Mouse (Mus musculus) erythroid progenitor cell, adult 5-6 weeks (primary cell): Measurements from ENCODE around the gene Cemip. TPM values are rescaled to one million over a fixed set of nuclear protein-coding genes. Genes with fewer than 3 reads are reported as not detected.
A peak's percentile ranks its signal among the peaks of the same experiment; 100 is the strongest.

ENCODE experiments used
- ATAC-seq: replicated peaks from 2 replicates; pipeline ENCODE4 v1.8.0; 2016; ENCODE audit warnings: moderate number of reproducible peaks, mild to moderate bottlenecking, moderate TSS enrichment, inconsistent platforms; ENCODE audit not compliant: poor library complexity, low FRiP score, severe bottlenecking
- total RNA-seq, 2 experiments: library from RNA; stranded (forward) in 1 of 2; stranded (reverse) in 1 of 2; fragments of 150-400 nt in 1 of 2; fragments of 186-747, 209-891 nt in 1 of 2; gene quantifications; 2 replicates each; pipeline versions ENCODE4 v1.2.3 to v1.2.4; 2015 to 2017; ENCODE audit warnings: low replicate concordance in 2 of 2

Gene Cemip
- total RNA-seq, 2 experiments from 2014 or later = not detected

DNA sequence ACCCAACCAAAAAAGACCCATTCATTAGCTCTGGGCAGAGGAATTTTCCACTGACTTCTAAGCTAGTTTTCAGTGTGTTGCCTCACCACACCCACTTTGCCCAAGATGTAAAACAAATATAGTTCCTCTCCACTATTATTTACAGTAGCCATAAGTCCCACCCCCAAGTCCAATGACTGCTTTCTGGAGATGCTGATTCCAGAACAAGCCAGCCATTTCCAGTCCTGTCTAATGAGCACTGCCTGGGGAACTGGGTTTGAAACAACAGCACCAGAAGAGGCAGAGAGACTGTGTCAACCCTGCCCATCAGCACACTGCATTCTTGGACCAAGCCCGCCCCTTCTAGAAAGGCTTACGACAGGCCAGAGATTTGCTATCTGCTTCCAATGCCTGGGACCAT lies 103.7 kb downstream of the Cemip start:
- ATAC-seq = no peak

GRCm38 (mm10) chr7:83978945-83979536 lies 107.3 kb downstream of the Cemip start:
- no peak for ATAC-seq

- ATAC-seq = no peak
These were observed 107.9 kb downstream of the Cemip start for GRCm38 (mm10) chr7:83978410-83978809.

- no peak for ATAC-seq
These were observed 109.8 kb downstream of the Cemip start for GRCm38 (mm10) chr7:83976413-83976958.

DNA sequence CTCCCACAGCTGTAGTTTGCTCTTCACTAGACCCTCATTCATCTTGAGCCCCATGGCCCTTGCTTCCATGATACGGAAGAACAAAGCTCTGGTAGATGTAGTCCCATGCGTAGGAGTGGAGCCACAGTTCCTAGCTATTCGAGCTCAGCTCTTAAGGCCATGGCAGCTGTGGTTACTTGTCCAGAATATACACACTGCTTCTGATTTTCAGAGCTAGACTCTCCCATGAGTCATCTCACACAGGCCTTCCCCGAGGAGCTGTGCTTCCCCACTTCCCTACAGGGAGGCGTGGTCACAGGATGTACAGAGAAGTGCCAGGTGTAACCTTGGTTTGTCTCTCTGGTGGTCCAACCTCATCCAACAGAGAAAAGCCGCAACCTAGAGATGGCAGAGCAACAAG lies 111.0 kb downstream of the Cemip start:
- no peak for ATAC-seq

GRCm38 (mm10) chr7:83972485-83972884 lies 113.8 kb downstream of the Cemip start:
- no peak for ATAC-seq

GRCm38 (mm10) chr7:83966047-83966818 lies 120.1 kb downstream of the Cemip start:
- no peak for ATAC-seq

DNA sequence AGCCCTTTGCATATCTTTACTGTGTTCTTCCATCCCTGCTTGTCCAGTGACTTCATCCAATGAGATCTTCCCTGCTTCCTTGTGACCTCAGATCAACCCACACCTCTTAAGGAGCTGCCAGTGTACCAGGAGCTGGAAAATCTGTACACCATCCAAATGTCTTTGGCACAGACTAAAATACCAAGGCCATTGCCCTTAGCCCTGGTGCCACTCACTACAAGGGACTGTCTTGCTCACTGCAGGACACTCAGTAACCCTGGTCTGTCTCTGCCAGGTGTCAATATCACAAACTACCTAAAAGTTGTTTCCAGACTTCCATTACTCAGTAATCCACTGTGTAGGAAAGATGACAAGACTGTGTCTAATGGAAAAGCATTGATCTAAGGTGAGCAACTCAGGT lies 121.1 kb downstream of the Cemip start:
- ATAC-seq = no peak

DNA sequence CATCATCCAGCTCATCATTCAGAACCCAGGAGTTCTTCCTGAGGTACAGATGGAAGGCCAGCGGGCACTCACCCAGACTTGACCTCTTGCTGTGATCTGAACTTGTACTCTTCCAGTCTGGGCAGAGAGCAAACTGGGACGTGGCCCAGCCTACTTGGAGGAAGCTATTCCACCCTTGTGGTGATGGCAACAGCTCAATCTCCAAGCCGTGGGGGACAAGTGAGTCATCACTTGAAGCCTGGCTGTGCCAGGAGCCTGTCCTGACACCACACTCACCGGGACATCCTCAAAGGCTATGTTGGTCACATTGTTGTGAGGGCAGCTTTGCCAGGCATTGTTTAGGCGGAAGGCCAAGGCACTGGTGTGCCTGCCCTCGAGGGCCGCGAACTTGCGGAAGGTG lies 133.8 kb downstream of the Cemip start:
- no peak for ATAC-seq

GRCm38 (mm10) chr7:83951327-83951726 lies 135.0 kb downstream of the Cemip start:
- no peak for ATAC-seq

GRCm38 (mm10) chr7:83949662-83950061 lies 136.6 kb downstream of the Cemip start:
- ATAC-seq = no peak

DNA sequence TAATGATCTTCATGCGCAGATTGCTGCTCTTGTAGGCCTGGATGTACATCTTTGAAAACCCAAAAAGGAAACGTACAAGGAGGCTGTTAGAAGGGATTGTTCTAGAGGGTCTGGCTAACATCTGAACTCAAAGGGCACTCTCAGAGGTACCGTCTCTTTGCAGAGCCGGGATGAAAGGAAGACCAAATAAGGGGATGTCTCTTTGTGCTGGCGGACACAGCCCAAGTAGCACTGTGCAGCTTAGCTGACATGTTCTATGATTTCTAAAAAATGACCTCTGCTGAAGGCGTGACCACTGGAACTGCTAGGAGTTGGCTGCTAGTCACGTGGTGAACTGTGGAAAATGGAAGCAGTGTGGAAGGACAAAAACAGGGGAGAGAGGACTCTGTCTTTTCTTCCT lies 137.6 kb downstream of the Cemip start:
- no peak for ATAC-seq

GRCm38 (mm10) chr7:83941701-83942101 lies 144.6 kb downstream of the Cemip start:
- ATAC-seq = no peak

DNA sequence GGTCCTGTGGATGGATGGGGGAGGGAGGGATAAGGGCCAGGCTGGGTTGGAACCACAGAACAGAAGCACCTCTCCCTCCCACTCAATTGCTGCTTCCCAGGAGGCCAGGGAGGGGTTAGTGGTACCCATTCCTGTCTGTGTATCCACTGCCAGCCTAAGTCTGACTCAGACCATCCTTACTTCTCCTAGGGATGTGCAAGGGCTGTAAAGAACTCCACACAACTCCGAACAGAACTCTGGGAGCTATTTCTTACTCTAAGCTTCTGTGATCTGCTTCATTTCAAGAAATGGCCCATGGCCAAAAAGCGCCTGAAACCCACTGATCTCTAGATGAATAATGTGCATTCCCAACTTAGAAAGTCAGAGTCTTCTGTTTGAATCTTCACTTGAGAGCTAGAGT lies 146.2 kb downstream of the Cemip start:
- no peak for ATAC-seq

GRCm38 (mm10) chr7:83939017-83939721 lies 147.1 kb downstream of the Cemip start:
- no peak for ATAC-seq

- ATAC-seq = no peak
These were observed 164.7 kb downstream of the Cemip start for GRCm38 (mm10) chr7:83921637-83922036.

- no peak for ATAC-seq
These were observed 166.1 kb downstream of the Cemip start for GRCm38 (mm10) chr7:83920241-83920640.

- ATAC-seq = peak; percentile 84
These were observed 171.7 kb downstream of the Cemip start for GRCm38 (mm10) chr7:83914566-83914965.

- ATAC-seq = 0 out of 2 replicates have a peak, but pooled peaks have one; percentile 25
These were observed 172.3 kb downstream of the Cemip start for GRCm38 (mm10) chr7:83913995-83914394.

GRCm38 (mm10) chr7:83913405-83913932 lies 172.8 kb downstream of the Cemip start:
- ATAC-seq = no peak
